Mouse (Mus musculus) lung, embryonic 16.5 days (tissue): Measurements from ENCODE around the gene Fam124b. TPM values are rescaled to one million over a fixed set of nuclear protein-coding genes. Genes with fewer than 3 reads are reported as not detected.
A peak's percentile ranks its signal among the peaks of the same experiment; 100 is the strongest.

Experiments used
- ATAC-seq: fragments of 200-750 bp; cut with Nextera tagmentation; 2 replicates; pipeline ENCODE4 v1.8.0; 2017; ENCODE audit warnings: low read depth, mild to moderate bottlenecking, moderate library complexity
- H3K27ac ChIP-seq: fragments of 300-500 bp; sonication (generic); 2 replicates; pipeline ENCODE4 v1.5.1; 2014; ENCODE audit warnings: mild to moderate bottlenecking, control low read depth, low read length
- H3K27me3 ChIP-seq: fragments of 300-500 bp; sonication (generic); 2 replicates; pipeline ENCODE4 v1.6.1; 2014; ENCODE audit warnings: low read depth, low read length, mixed read lengths; ENCODE audit not compliant: control insufficient read depth, insufficient read depth
- H3K36me3 ChIP-seq: fragments of 300-500 bp; sonication (generic); 2 replicates; pipeline ENCODE4 v1.6.1; 2014; ENCODE audit warnings: low read length; ENCODE audit not compliant: control insufficient read depth, insufficient read depth
- H3K4me1 ChIP-seq: fragments of 300-500 bp; sonication (generic); replicated peaks from 2 replicates; pipeline ENCODE4 v1.6.1; 2014; ENCODE audit warnings: low read length, mixed read lengths; ENCODE audit not compliant: control insufficient read depth, insufficient read depth
- H3K4me2 ChIP-seq: fragments of 300-500 bp; sonication (generic); 2 replicates; pipeline ENCODE4 v1.6.1; 2014; ENCODE audit warnings: low read depth, low read length, control low read depth
- H3K4me3 ChIP-seq: fragments of 300-500 bp; sonication (generic); 2 replicates; pipeline ENCODE4 v1.5.1; 2014; ENCODE audit warnings: mild to moderate bottlenecking, low read length, control low read depth
- H3K9ac ChIP-seq: fragments of 300-500 bp; sonication (generic); 2 replicates; pipeline ENCODE4 v1.6.1; 2014; ENCODE audit warnings: low read length, control low read depth
- H3K9me3 ChIP-seq: fragments of 300-500 bp; sonication (generic); 2 replicates; pipeline ENCODE4 v1.6.1; 2016; ENCODE audit warnings: low read length; ENCODE audit not compliant: control insufficient read depth
- WGBS: fragments of 180-500 bp; shearing (Covaris S2); extraction: QIAGEN DNeasy Blood & Tissue Kit; methylation state at CpG from one replicate; pipeline ENCODE4 v1.1.7; 2014; 5-methylcytosine and 5-hydroxymethylcytosine counted together
- polyA plus RNA-seq: library from polyadenylated mRNA; unstranded; fragments of >200 nt; fragmentation: Nextera tagmentation; extraction: Ambion mirVana; gene quantifications from 2 replicates; pipeline ENCODE4 v1.2.1, GENCODE M21; 2015

Gene Fam124b
- polyA plus RNA-seq, 1 experiment from 2014 or later, result 4.8 TPM

DNA sequence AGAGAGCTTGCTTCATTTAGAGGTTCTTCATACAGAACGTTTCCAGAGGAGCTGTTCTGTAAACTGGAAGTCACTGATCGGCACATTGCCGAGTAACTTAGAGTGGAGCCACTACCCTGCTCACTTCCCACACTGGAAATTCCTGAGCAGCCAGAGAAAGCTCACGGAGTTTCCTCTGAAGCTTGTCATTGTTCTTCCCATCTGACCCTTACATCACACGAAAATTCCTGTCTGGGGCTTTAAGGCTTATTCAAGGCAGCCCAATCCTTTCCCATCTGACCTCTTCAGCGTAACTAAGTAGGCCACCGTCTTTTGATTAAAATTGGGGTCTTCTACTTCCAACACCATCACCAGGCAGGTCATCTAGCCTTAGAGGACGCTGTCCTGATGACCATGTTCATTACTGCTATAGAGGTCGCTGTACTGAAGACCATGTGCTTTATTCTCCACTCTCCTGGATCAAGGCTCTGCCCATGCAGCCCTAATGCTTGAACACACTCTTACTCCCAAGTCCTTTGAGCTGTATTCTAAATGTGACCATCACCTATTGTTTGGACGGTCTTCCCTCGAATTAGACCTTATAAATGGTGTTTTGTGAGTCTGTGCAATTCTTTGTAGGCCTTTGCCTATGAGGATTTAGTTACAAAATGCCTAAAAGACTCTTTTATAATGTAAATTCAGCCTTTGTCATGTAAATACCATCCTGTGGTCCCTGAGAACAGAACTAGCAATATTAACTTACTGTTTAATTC lies 18.9 kb upstream of the Fam124b start:
- Histone ChIP-seq H3K36me3 (no peaks in the 10 kb centered on the region), H3K27me3 (no peaks in the 10 kb centered on the region), H3K4me3 (no peak overlapping the region), H3K27ac (no peak overlapping the region), H3K4me2 (no peak overlapping the region), H3K4me1 (no peaks in the 10 kb centered on the region), H3K9ac (no peak overlapping the region), H3K9me3 (no peaks in the 10 kb centered on the region)
- 61% methylated on average over 11 of the region's 11 CpGs for WGBS
- peak; percentile 26; the same call in 1 of the 2 replicates for ATAC-seq

DNA sequence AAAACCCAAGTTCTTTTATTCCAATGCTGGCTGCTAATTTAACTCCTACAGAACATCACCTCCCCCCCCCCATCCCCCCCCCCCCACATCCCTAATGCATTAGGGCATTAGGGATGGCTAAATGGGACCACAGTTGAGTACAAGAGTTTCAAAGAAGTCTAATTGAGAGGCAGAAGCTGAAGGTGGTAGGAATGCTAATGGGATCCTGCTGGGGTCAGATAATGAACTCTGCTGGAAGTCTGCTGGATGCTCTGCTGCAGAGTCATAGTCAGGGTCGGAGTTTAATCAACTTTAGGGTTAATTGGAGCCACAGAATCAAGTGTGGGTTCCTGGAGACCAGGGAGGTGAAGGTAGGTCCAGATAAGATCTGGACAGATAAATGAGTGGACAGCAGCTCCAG lies 17.9 kb upstream of the Fam124b start:
- Histone ChIP-seq H3K27me3 (no peaks in the 10 kb centered on the region), H3K4me1 (no peaks in the 10 kb centered on the region), H3K9me3 (no peaks in the 10 kb centered on the region), H3K4me3 (no peak overlapping the region), H3K36me3 (no peaks in the 10 kb centered on the region), H3K27ac (no peak overlapping the region), H3K4me2 (no peak overlapping the region), H3K9ac (no peak overlapping the region)
- 11% methylated on average over 1 of the region's 1 CpGs for WGBS
- ATAC-seq, result no peak

DNA sequence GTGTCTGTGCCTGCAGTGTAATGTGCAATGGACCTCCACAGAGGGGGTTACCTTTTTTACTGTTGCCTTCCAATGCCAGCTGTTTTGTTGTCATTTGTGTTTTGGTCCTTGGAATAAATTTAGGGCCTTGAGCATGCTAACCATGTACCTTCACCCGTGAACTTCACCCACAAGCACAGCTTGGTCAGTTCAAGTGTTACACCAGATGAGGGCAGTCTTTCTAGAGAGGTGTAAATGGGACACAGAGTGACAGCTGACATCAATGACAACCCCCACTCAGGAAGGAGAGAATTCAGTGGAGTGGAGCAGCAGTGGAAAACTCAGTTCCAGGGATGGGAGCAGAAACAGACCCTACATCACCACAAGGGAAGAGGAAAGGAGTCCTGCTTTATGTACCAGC lies 12.3 kb upstream of the Fam124b start:
- Histone ChIP-seq H3K4me1 (no peaks in the 10 kb centered on the region), H3K4me3 (no peak overlapping the region), H3K27me3 (no peaks in the 10 kb centered on the region), H3K9me3 (no peaks in the 10 kb centered on the region), H3K4me2 (no peak overlapping the region), H3K27ac (no peak overlapping the region), H3K36me3 (no peaks in the 10 kb centered on the region), H3K9ac (no peak overlapping the region)
- WGBS, result 63% methylated on average over 1 of the region's 1 CpGs
- no peak for ATAC-seq

DNA sequence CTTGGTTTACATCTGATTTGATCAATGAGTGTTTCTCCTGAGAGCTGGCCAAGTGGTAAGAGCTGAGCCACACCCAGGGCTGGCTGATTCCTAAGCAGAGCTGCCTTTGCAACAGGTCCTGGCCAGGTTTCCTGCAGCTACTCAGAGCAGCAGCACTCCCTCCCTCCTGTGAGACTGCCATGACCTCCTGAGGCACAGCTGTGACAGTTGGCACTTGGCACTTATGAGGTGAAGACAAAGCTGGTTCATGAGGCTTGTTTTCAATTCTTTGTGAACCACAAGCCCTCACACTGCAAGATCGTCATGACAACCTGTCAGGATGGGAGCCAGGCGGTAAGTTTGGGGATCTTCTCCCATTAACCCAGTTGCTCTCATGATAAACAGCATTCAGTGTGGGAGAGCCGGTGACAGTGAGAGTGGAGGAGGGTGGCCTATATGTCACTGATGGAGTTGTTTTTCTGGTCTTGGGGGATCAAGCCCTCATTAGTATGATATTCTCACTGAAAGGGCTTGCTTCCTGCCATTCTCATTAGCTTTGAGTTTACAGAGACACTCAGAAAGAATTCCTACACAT lies 6.7 kb upstream of the Fam124b start:
- Histone ChIP-seq H3K36me3 (no peaks in the 10 kb centered on the region), H3K4me1 (peaks cover 6% of the 10 kb centered on the region; the same call in 1 of the 2 replicates), H3K4me3 (no peak overlapping the region), H3K27ac (peak overlapping the region; percentile 9; the same call in 1 of the 2 replicates), H3K9me3 (no peaks in the 10 kb centered on the region), H3K4me2 (no peak overlapping the region), H3K9ac (no peak overlapping the region), H3K27me3 (no peaks in the 10 kb centered on the region)
- peak; percentile 61 for ATAC-seq
- 28% methylated on average over 3 of the region's 3 CpGs for WGBS

DNA sequence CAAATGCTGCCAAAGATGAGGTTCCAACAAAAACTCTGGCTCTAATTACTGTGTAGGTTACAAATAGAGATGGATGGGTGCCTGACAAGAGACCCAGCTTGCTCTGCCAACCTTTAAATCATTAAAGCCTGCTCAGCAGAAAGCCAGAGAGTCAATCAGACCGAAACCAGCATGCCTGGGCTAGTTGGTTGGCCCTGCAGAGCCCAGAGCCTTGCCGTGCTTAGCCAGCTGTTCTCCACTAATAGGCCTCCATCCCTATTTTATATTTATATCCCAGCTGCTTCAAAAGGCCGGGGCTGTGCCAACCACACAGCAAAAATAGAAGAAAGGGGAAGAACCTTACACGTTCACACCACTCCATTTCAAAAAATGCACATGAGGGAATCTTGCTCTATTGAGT lies 2.9 kb upstream of the Fam124b start:
- 60% methylated on average over 4 of the region's 4 CpGs for WGBS
- no peaks in the 10 kb centered on the region for H3K27me3 ChIP-seq
- no peaks in the 10 kb centered on the region for H3K36me3 ChIP-seq
- H3K27ac ChIP-seq, result no peak overlapping the region
- no peak for ATAC-seq
- H3K9ac ChIP-seq, result no peak overlapping the region
- no peak overlapping the region for H3K4me3 ChIP-seq
- H3K4me2 ChIP-seq, result no peak overlapping the region
- no peaks in the 10 kb centered on the region for H3K9me3 ChIP-seq
- H3K4me1 ChIP-seq, result peaks cover 9% of the 10 kb centered on the region

DNA sequence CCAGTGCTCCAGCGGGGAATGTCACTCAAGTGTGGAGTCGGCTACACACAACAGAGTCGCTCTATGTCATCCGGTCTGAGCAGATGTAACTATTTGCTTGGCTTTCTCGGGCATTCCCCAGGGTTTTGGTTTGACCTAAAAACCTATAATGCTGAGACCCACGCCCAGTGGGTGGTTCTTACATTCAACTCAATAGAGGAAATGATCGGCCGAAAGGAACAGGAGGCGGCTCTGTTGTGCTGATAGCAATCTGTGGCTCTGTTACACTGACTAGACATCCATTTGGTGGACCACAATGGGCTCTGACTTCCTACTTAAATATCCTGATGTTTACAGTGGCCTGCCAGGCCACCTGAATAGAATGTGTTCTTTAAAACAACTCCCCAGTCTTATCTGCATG lies 4.4 kb downstream of the Fam124b start:
- peak overlapping the region; percentile 42 for H3K4me3 ChIP-seq
- H3K4me2 ChIP-seq, result peak overlapping the region; percentile 35
- H3K36me3 ChIP-seq, result no peaks in the 10 kb centered on the region
- H3K27ac ChIP-seq, result peak overlapping the region; percentile 84
- H3K9me3 ChIP-seq, result no peaks in the 10 kb centered on the region
- no peaks in the 10 kb centered on the region for H3K27me3 ChIP-seq
- H3K4me1 ChIP-seq, result peaks cover 10% of the 10 kb centered on the region
- peak; percentile 67 for ATAC-seq
- peak overlapping the region; percentile 33 for H3K9ac ChIP-seq
- WGBS, result 62% methylated on average over 9 of the region's 9 CpGs

DNA sequence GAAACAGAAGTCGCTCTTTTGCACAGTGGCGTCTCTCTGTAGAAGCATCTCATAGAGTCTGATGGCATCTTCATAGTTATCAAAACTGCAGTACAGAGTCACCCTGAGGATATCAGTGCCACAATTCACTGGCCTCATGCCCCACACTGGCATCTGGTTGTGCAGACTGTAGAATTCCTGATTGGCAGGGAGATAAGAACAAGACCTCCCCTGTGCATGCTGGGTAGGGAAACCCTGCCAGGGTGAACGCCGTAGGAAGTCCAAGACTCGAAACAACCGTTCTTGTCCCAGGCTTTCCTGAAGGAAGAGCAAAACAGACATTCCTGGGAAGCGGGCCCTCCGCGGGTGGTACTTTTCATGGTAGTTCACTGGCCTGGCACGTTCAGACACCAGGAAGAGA lies 5.1 kb downstream of the Fam124b start:
- ATAC-seq, result peak; percentile 37; the same call in 1 of the 2 replicates
- Histone ChIP-seq H3K9ac (peak overlapping the region; percentile 33), H3K36me3 (no peaks in the 10 kb centered on the region), H3K4me3 (peak overlapping the region; percentile 42), H3K27ac (peak overlapping the region; percentile 84), H3K4me2 (peak overlapping the region; percentile 35), H3K27me3 (no peaks in the 10 kb centered on the region), H3K9me3 (no peaks in the 10 kb centered on the region), H3K4me1 (peaks cover 10% of the 10 kb centered on the region)
- WGBS, result 80% methylated on average over 10 of the region's 10 CpGs

DNA sequence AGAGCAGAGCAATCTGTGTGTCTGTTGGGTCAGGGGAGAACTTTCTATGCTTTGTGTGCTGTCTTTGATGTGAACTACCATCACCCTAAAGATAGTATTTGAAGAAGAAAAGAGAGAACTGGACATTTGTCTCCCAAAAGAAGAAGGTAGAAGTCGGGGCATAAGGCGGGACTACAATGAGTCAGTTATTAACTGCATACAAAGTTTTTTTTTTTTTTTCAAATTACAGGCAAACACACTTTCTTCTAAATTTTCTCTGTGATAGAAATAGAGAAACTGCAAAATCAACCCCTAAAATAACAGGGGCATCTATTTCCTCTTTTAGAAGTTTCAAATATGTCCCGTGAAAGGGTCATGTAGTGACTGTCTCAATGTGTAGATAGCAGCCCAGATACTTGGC lies 16.0 kb downstream of the Fam124b start:
- Histone ChIP-seq H3K4me2 (no peak overlapping the region), H3K9me3 (no peaks in the 10 kb centered on the region; the same call in 1 of the 2 replicates), H3K4me3 (no peak overlapping the region), H3K36me3 (no peaks in the 10 kb centered on the region), H3K9ac (no peak overlapping the region), H3K27me3 (no peaks in the 10 kb centered on the region), H3K4me1 (no peaks in the 10 kb centered on the region), H3K27ac (no peak overlapping the region)
- ATAC-seq, result no peak
- 74% methylated on average over 3 of the region's 3 CpGs for WGBS

DNA sequence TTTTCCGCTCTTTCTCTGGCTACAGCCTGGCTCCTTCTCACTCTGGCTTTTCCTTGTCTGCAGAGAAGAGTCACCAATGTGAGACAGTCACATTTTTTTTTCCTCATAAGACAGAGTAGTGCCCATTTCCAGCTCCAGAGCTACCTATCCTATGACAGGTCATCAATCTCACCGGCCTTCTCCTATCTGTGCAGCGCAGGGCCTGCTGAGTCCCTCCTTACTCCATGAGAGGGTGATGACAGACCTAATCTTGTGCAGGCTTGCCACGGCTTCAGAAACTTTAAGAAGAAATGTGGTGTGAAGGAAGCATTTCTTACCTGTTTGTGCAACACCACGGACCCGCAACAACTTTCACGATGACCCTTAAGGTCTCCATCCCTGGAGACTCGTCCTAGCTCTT lies 25.4 kb downstream of the Fam124b start:
- Histone ChIP-seq H3K36me3 (no peaks in the 10 kb centered on the region), H3K27ac (no peak overlapping the region), H3K9me3 (no peaks in the 10 kb centered on the region), H3K27me3 (no peaks in the 10 kb centered on the region), H3K9ac (no peak overlapping the region), H3K4me1 (no peaks in the 10 kb centered on the region), H3K4me2 (no peak overlapping the region), H3K4me3 (no peak overlapping the region)
- ATAC-seq, result no peak
- WGBS, result 76% methylated on average over 8 of the region's 8 CpGs
